Mouse (Mus musculus) cerebellum, postnatal 14 days (tissue): Measurements from ENCODE around the gene Wdr45.
A peak's percentile ranks its signal among the peaks of the same experiment; 100 is the strongest.

Experiments
- DNase-seq, 2 experiments: peaks; one replicate each; pipeline ENCODE4 v3.0.0; 2021; ENCODE audit warnings: mixed read lengths in 2 of 2

Wdr45 gene

GRCm38 (mm10) chrX:7764657-7765280, 50.6 kb downstream of the Wdr45 start:
- no peak for DNase-seq

- no peak for DNase-seq
Observed at GRCm38 (mm10) chrX:7765281-7765670, 51.1 kb downstream of the Wdr45 start.

GRCm38 (mm10) chrX:7765764-7766163, 51.6 kb downstream of the Wdr45 start:
- DNase-seq, result peak in 1 of 2 experiments; percentile 24

- DNase-seq, result no peak
Observed at GRCm38 (mm10) chrX:7769302-7770017, 55.3 kb downstream of the Wdr45 start.

- DNase-seq, result peak in 1 of 2 experiments; percentile 49
Observed at GRCm38 (mm10) chrX:7772766-7773165, 58.6 kb downstream of the Wdr45 start.

GRCm38 (mm10) chrX:7775501-7776205, 61.5 kb downstream of the Wdr45 start:
- DNase-seq, result no peak

- peak; percentile 77 to 83 for DNase-seq
Observed at GRCm38 (mm10) chrX:7776329-7777082, 62.4 kb downstream of the Wdr45 start.
